Mouse (Mus musculus) liver, embryonic 11.5 days (tissue): ENCODE results near the gene Slc28a2. TPM values are rescaled to one million over a fixed set of nuclear protein-coding genes. Genes with fewer than 3 reads are reported as not detected.
"Not testable (repeated sequence)": the region's sequence is repeated elsewhere in the genome, so short reads cannot be mapped to it uniquely, and the experiment has no call there.

ENCODE experiments used
- ATAC-seq: fragments of 200-750 bp; cut with Nextera tagmentation; replicated peaks from 2 replicates; pipeline ENCODE4 v1.8.0; 2017; ENCODE audit warnings: moderate number of reproducible peaks, mild to moderate bottlenecking, moderate TSS enrichment, moderate library complexity; ENCODE audit not compliant: low FRiP score
- DNase-seq: peaks from one replicate; pipeline ENCODE4 v3.0.0-alpha.2; 2017; ENCODE audit warnings: low spot score
- H3K27ac ChIP-seq: fragments of 300-500 bp; sonication (generic); 2 replicates; pipeline ENCODE4 v1.5.1; 2014; ENCODE audit warnings: mild to moderate bottlenecking, low read depth, low read length, control low read depth
- H3K27me3 ChIP-seq: fragments of 300-500 bp; sonication (generic); replicated peaks from 2 replicates; pipeline ENCODE4 v1.6.1; 2014; ENCODE audit warnings: low read length, mixed read lengths; ENCODE audit not compliant: control insufficient read depth, insufficient read depth
- H3K36me3 ChIP-seq: fragments of 300-500 bp; sonication (generic); 2 replicates; pipeline ENCODE4 v1.6.1; 2014; ENCODE audit warnings: mild to moderate bottlenecking, low read length, moderate library complexity, mixed read lengths; ENCODE audit not compliant: control insufficient read depth, insufficient read depth
- H3K4me1 ChIP-seq: fragments of 300-500 bp; sonication (generic); replicated peaks from 2 replicates; pipeline ENCODE4 v1.6.1; 2014; ENCODE audit warnings: low read length, mixed read lengths; ENCODE audit not compliant: control insufficient read depth, insufficient read depth
- H3K4me2 ChIP-seq: fragments of 300-500 bp; sonication (generic); 2 replicates; pipeline ENCODE4 v1.6.1; 2014; ENCODE audit warnings: mild to moderate bottlenecking, control low read depth, moderate library complexity
- H3K4me3 ChIP-seq: fragments of 300-500 bp; sonication (generic); 2 replicates; pipeline ENCODE4 v1.5.1; 2014; ENCODE audit warnings: low read depth, low read length, control low read depth
- H3K9ac ChIP-seq: fragments of 300-500 bp; sonication (generic); 2 replicates; pipeline ENCODE4 v1.6.1; 2014; ENCODE audit warnings: low read depth, low read length, control low read depth
- H3K9me3 ChIP-seq: fragments of 300-500 bp; sonication (generic); 2 replicates; pipeline ENCODE4 v1.6.1; 2016; ENCODE audit warnings: low read length, inconsistent platforms, mixed read lengths; ENCODE audit not compliant: control insufficient read depth
- WGBS: fragments of 180-500 bp; shearing (Covaris S2); extraction: QIAGEN DNeasy Blood & Tissue Kit; methylation state at CpG from one replicate; pipeline ENCODE4 v1.1.7; 2014; 5-methylcytosine and 5-hydroxymethylcytosine counted together
- polyA plus RNA-seq: library from polyadenylated mRNA; unstranded; fragments of >200 nt; fragmentation: Nextera tagmentation; extraction: Ambion mirVana; gene quantifications from 2 replicates; pipeline ENCODE4 v1.2.1, GENCODE M21; 2014

Slc28a2 gene
- polyA plus RNA-seq, 1 experiment from 2014 or later: 0.29 TPM

DNA sequence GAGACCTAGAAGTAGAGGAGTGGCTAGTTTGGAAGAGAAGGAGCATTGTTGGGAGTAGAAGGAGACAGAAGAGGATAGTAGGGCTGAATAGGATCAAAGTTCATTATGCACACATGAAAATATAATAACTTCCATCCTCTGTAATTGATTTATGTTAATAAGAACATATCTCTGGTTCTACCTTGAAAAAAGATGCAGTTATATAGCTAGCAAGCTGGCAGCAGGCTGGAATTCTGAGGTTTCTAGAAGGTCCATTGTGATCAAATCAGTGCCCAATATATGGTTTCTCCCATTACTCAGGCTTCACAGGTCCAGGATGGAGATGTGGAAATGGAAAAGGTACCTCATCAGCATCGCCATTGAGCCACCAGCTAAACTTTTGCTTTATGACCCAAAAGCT lies 58.4 kb downstream of the Slc28a2 start, which contains the start of gene Gm14085:
Gene Gm14085, plus strand, starts transcription at position 301 of the 400 bp plus-strand sequence.
- no peaks in the 10 kb centered on the region for H3K9me3 ChIP-seq
- H3K27me3 ChIP-seq: no peaks in the 10 kb centered on the region
- H3K4me1 ChIP-seq: no peaks in the 10 kb centered on the region
- H3K27ac ChIP-seq: no peak within 1 kb of the TSS
- no peak within 1 kb of the TSS for H3K4me3 ChIP-seq
- ATAC-seq: no peak
- no peak within 1 kb of the TSS for H3K9ac ChIP-seq
- no peak for DNase-seq
- WGBS: 87% methylated on average over 1 of the region's 1 CpGs
- H3K36me3 ChIP-seq: no peaks in the 10 kb centered on the region
- no peak within 1 kb of the TSS for H3K4me2 ChIP-seq

DNA sequence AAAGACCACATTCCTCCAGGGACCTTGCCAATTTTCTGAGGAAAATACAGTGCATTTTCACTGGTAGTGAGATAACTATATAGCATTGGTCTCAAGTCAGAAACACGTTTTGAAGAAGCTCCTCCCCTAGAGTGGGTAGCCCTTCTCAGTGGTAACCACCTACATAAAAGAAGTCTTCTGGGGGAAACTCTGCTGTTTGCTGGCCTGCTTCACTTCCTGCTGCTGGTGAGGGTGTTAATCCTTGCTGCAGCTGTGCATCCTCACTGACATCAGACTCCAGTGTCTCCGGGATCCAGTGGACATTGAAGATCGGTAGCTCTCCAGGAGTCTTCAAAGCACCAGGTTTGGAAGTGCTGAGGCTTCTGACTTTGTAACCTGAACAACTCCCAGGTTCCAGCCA lies 59.4 kb downstream of the Slc28a2 start:
- not testable (repeated sequence) for H3K9me3 ChIP-seq, DNase-seq, H3K27ac ChIP-seq, H3K4me3 ChIP-seq, H3K4me1 ChIP-seq, ATAC-seq, H3K9ac ChIP-seq, H3K27me3 ChIP-seq, H3K4me2 ChIP-seq, H3K36me3 ChIP-seq
- WGBS: 63% methylated on average over 3 of the region's 3 CpGs

- not testable (repeated sequence) for H3K27me3 ChIP-seq, H3K27ac ChIP-seq, H3K36me3 ChIP-seq, H3K4me2 ChIP-seq, H3K4me1 ChIP-seq, H3K9me3 ChIP-seq, ATAC-seq, H3K9ac ChIP-seq, H3K4me3 ChIP-seq, DNase-seq
These were observed 59.8 kb downstream of the Slc28a2 start for GRCm38 (mm10) chr2:122486122-122486521.

GRCm38 (mm10) chr2:122486674-122487073 lies 60.4 kb downstream of the Slc28a2 start:
- ATAC-seq (no peak), DNase-seq (no peak)
- Histone ChIP-seq H3K9ac (no peak overlapping the region), H3K4me1 (no peaks in the 10 kb centered on the region), H3K27ac (no peak overlapping the region), H3K4me2 (no peak overlapping the region), H3K4me3 (no peak overlapping the region), H3K9me3 (no peaks in the 10 kb centered on the region), H3K36me3 (no peaks in the 10 kb centered on the region), H3K27me3 (no peaks in the 10 kb centered on the region)
- 71% methylated on average over 2 of the region's 2 CpGs for WGBS

Other genes starting within 250 kb of the Slc28a2 start
- gene Patl2, start 240.3 kb upstream of the Slc28a2 start, polyA plus RNA-seq: 0.15 TPM in 1 of 2 replicates, not detected in the other
- not detected in 2 replicates for gene Terb2, start 240.2 kb upstream of the Slc28a2 start, polyA plus RNA-seq
- gene Sord, start 191.7 kb upstream of the Slc28a2 start, polyA plus RNA-seq: 172 and 180 TPM in 2 replicates
- gene Duox2, start 128.0 kb upstream of the Slc28a2 start, polyA plus RNA-seq: not detected in 2 replicates
- gene Duoxa2, start 127.6 kb upstream of the Slc28a2 start, polyA plus RNA-seq: 0.12 TPM in 1 of 2 replicates, not detected in the other
- not detected in 2 replicates for gene Duoxa1, start 112.7 kb upstream of the Slc28a2 start, polyA plus RNA-seq
- gene Duox1, start 110.8 kb upstream of the Slc28a2 start, polyA plus RNA-seq: 0.10 TPM in 1 of 2 replicates, not detected in the other
- gene Shf, start 57.3 kb upstream of the Slc28a2 start, polyA plus RNA-seq: 2.5 TPM in 2 replicates
- gene Gm14085, start 58.5 kb downstream of the Slc28a2 start, polyA plus RNA-seq: not detected in 2 replicates
- gene Gatm, start 184.8 kb downstream of the Slc28a2 start, polyA plus RNA-seq: 24.5 and 25.5 TPM in 2 replicates
- gene AA467197, start 210.5 kb downstream of the Slc28a2 start, polyA plus RNA-seq: not detected in 2 replicates